Mouse (Mus musculus): ENCODE measurements around the gene Bmp6. TPM values are rescaled to one million over a fixed set of nuclear protein-coding genes. Genes with fewer than 3 reads are reported as not detected.

The Bmp6 gene
- 44.0 TPM for polyA plus RNA-seq (2014; fragmentation: Illumina TruSeq; extraction: RNeasy Lipid Tissue Mini Kit (QIAGEN cat#74804); ENCODE audit: insufficient read depth, low read depth, low replicate concordance)

DNA sequence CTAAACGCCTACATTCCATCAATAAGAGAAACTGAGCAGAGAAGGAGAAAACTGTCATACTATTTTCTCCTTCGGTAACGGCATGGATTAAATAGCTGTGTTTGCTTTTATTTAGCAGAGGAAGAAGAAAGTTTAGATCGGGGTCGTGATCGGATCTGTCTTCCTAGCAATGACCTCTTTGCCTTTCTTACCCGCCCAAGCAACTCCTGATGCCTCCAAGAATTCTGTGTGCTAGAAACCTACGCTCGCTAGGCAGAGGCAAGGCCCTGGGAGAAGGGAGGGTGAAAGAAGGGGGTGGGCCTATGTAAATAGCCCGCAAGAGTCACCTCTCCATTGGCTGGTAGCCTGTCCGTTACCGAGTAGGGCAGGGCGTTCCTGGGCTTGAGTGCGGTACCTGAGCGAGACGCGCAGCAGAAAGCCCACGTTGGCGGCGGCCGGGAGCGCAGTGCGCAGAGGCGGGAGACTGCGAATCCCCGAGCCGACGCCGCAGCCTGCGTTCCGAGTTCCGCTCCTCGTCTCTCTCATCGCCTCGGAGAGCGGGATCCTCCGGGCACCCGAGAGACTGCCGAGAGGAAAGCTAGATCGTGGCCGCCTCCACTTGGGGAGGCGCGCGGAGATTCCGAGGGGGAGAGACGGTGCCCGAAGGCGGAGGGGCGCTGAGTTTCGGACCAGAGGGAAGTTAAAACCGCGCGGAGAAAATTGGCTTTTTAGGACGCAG lies at the start of gene Bmp6:
TSS of gene Bmp6 (plus strand) at position 395 of the 718 bp plus-strand sequence.

DNA sequence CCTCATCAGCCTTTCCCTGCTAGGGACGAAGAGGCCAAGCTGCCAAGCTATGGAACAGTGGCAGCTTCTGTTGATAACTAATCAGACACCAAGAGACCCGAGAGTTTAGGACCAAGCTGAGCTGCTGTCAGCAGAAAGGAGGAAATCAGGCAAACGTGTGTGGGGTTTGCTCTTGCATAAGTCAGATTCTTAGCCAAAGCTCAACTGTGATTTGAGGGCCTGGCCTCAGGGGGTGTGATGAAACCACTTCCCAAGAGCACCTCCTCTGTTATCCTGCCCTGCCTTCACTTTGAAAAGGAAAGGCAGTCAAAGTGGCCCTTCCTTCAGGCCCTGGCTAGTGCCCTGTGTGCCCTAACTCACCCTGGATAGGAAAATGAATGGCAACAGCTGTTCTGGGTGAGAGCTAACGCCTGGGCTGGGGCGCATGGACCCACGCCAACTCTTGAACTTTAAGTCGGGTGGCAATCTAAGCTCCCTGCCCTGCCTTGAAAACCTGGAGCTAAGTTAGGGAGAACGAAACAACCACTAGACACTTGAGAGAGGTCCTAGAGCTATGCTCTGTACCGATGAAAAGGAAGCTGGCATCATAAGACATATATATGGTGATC lies 183.9 kb downstream of the Bmp6 start, which contains the start of gene Txndc5:
TSS of gene Txndc5 (minus strand) at position 138 of the 608 bp plus-strand sequence.

Other genes starting within 250 kb of the Bmp6 start
- 6.7 TPM for gene Dsp, start 193.8 kb upstream of the Bmp6 start, polyA plus RNA-seq (2014; fragmentation: Illumina TruSeq; extraction: RNeasy Lipid Tissue Mini Kit (QIAGEN cat#74804); ENCODE audit: insufficient read depth, low read depth, low replicate concordance)
- gene Snrnp48, start 140.2 kb upstream of the Bmp6 start, polyA plus RNA-seq (2014; fragmentation: Illumina TruSeq; extraction: RNeasy Lipid Tissue Mini Kit (QIAGEN cat#74804); ENCODE audit: insufficient read depth, low read depth, low replicate concordance) = 14.2 TPM
- 80.2 TPM for gene Txndc5, start 183.7 kb downstream of the Bmp6 start, polyA plus RNA-seq (2014; fragmentation: Illumina TruSeq; extraction: RNeasy Lipid Tissue Mini Kit (QIAGEN cat#74804); ENCODE audit: insufficient read depth, low read depth, low replicate concordance)